Mouse (Mus musculus) heart, adult 2 months (tissue): ENCODE measurements around the gene Atxn2. TPM values are rescaled to one million over a fixed set of nuclear protein-coding genes. Genes with fewer than 3 reads are reported as not detected.
"Not testable (repeated sequence)": the region's sequence is repeated elsewhere in the genome, so short reads cannot be mapped to it uniquely, and the experiment has no call there.

Experiments used
- DNase-seq, 2 experiments: peaks; one replicate each; pipeline ENCODE4 v3.0.0; 2021
- H3K27ac ChIP-seq: fragments of 200-600 bp; 2 replicates; pipeline ENCODE4 v1.8.1; 2022
- H3K27me3 ChIP-seq: fragments of 200-500 bp; 2 replicates; pipeline ENCODE4 v1.6.1; 2012; ENCODE audit warnings: mild to moderate bottlenecking, low read length, inconsistent platforms, mixed read lengths; ENCODE audit not compliant: control insufficient read depth, insufficient read depth
- H3K36me3 ChIP-seq: fragments of 200-500 bp; 2 replicates; pipeline ENCODE4 v1.6.1; 2012; ENCODE audit warnings: low read length, inconsistent platforms; ENCODE audit not compliant: control insufficient read depth, insufficient read depth
- H3K4me1 ChIP-seq: fragments of 200-500 bp; 2 replicates; pipeline ENCODE4 v1.6.1; 2011; ENCODE audit warnings: low read length; ENCODE audit not compliant: control insufficient read depth, insufficient read depth
- H3K4me3 ChIP-seq: fragments of 200-600 bp; 2 replicates; pipeline ENCODE4 v1.8.1; 2022
- H3K79me2 ChIP-seq: fragments of 200-500 bp; replicated peaks from 2 replicates; pipeline ENCODE4 v1.6.1; 2012; ENCODE audit warnings: mild to moderate bottlenecking, inconsistent platforms, low read length, moderate library complexity, mixed read lengths; ENCODE audit not compliant: control insufficient read depth, insufficient read depth
- H3K9ac ChIP-seq: fragments of 200-500 bp; 2 replicates; pipeline ENCODE4 v1.6.1; 2012; ENCODE audit warnings: low read depth, mild to moderate bottlenecking, control low read depth, inconsistent platforms, low read length, mixed read lengths
- CTCF ChIP-seq: fragments of 200-600 bp; IDR thresholded peaks from 2 replicates; pipeline ENCODE4 v1.8.1; 2022; ENCODE audit warnings: antibody characterized with exemption, mild to moderate bottlenecking, moderate library complexity
- EP300 ChIP-seq: fragments of 200-500 bp; IDR thresholded peaks from 2 replicates; pipeline ENCODE4 v1.6.1; 2011; ENCODE audit warnings: low read depth, low read length, control low read depth; ENCODE audit not compliant: insufficient read depth
- POLR2A ChIP-seq: fragments of 200-500 bp; IDR thresholded peaks from 2 replicates; pipeline ENCODE4 v1.6.1; 2011; ENCODE audit warnings: mild to moderate bottlenecking, low read depth, low read length, control low read depth; ENCODE audit not compliant: insufficient read depth
- WGBS: fragments of 180-500 bp; shearing (Covaris S2); methylation state at CpG from one replicate; pipeline ENCODE4 v1.1.7; 2018; 5-methylcytosine and 5-hydroxymethylcytosine counted together
- intact Hi-C: fragments of 180-260 bp; cut with DNase I; formaldehyde crosslinking; loops from one replicate; pipeline ENCODE4 v1.15.1; 2025
- polyA plus RNA-seq: library from polyadenylated mRNA; depleted of rRNA; stranded (reverse); fragments of >200 nt; gene quantifications from 2 replicates; pipeline ENCODE4 v1.2.3, GENCODE M21; 2012
- total RNA-seq, 2 experiments: library from RNA; stranded (reverse); gene quantifications; 2 replicates each; pipeline ENCODE4 v1.2.3; 2021

Atxn2 gene
- total and polyA plus RNA-seq, 3 experiments, result 133 to 161 (median 155) TPM

DNA sequence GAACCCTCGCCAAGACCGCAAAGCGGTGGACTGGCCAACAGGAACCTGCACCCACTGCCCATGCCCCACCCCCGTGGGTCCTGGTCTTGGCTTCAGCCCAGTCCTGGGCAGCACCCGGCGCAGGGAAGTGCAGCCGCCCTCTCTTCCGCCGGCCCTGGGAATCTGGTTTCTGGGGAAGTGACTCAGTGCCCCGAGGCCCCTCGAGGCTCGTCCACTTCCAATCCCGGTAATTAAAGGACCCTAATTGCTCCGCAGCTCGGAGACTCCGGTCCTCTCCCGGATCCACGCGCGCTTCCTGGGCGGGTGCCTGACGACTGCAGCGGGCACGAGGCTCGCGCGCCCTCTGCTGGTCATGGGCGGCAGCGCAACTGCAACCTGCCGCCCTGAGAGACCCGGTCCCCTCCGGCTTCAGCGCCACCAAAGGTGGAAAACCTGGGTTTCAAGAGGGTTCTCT is 131.6 kb downstream of the Atxn2 start:
- no peaks in the 10 kb centered on the region for H3K79me2 ChIP-seq
- H3K36me3 ChIP-seq, result no peaks in the 10 kb centered on the region
- WGBS, result under 1% methylated on average over 33 of the region's 33 CpGs
- intact Hi-C loops, result loop anchor here (1.0 to 10.0 kb wide), 3 partner anchors 27 to 215 kb away; no protein-coding TSS in a partner anchor
- no peak; the same call in 1 of the 2 replicates for TF ChIP-seq CTCF
- TF ChIP-seq EP300, result 0 out of 2 replicates have a peak, but pooled peaks have one; percentile 74
- TF ChIP-seq POLR2A, result peak; percentile 38; the same call in 1 of the 2 replicates
- H3K4me1 ChIP-seq, result peaks cover 13% of the 10 kb centered on the region
- no peaks in the 10 kb centered on the region for H3K27me3 ChIP-seq
- H3K9ac ChIP-seq, result peak overlapping the region; percentile 8
- H3K4me3 ChIP-seq, result peak overlapping the region; percentile 56
- peak overlapping the region; percentile 52 for H3K27ac ChIP-seq
- peak; percentile 91 to 94 for DNase-seq

DNA sequence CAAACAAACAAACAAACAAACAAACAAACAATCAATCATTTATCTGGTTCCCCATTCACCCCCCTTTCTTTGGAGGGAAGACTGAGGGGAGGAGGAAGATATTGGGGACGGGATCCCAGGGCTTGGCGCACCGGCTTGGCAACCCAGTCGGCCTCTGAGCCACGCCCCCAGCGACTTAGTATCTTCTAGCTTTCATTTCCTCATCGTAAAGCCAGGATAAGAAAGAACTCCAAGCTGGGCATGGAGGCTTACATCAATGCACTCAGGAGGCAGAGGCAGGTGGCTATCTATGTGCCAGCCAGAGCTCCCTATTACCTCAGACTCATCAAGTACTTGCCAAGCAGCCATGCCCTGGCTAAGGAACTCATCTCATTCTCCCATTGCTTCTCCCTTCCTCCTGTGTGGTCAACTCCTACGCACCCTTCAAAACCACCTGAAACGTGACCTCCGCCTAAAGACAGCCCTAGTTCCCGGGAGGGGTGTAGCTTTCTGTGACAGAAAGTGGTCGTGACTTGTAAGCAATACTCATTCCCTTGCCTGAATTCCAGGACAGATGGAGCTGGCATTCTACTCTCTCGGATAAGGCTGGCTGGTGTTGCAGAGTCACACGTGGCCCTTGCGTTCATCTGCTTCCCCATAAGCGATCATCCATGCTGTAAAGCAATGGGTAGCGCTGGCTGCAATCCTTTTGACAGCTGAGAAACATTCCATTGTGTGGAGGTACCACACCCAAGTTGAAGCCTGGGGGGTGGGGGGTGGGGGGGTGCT is 132.2 kb downstream of the Atxn2 start:
- Histone ChIP-seq H3K27ac (peak overlapping the region; percentile 52), H3K9ac (no peak overlapping the region), H3K27me3 (no peaks in the 10 kb centered on the region), H3K79me2 (no peaks in the 10 kb centered on the region), H3K36me3 (no peaks in the 10 kb centered on the region), H3K4me1 (peaks cover 14% of the 10 kb centered on the region), H3K4me3 (peak overlapping the region; percentile 56)
- WGBS, result 10% methylated on average over 17 of the region's 17 CpGs
- TF ChIP-seq EP300, result no peak
- TF ChIP-seq POLR2A, result no peak
- TF ChIP-seq CTCF, result no peak
- intact Hi-C loops, result loop anchor here (5.0 to 10.0 kb wide), 2 partner anchors 49 to 216 kb away; no protein-coding TSS in a partner anchor
- peak in 1 of 2 experiments; percentile 51 for DNase-seq

GRCm38 (mm10) chr5:121845361-121845760 is 134.2 kb downstream of the Atxn2 start:
- Histone ChIP-seq H3K36me3 (no peaks in the 10 kb centered on the region), H3K79me2 (no peaks in the 10 kb centered on the region; the same call in 1 of the 2 replicates), H3K27me3 (no peaks in the 10 kb centered on the region), H3K9ac (no peak overlapping the region), H3K4me3 (no peak overlapping the region), H3K4me1 (peaks cover 17% of the 10 kb centered on the region), H3K27ac (no peak overlapping the region)
- TF ChIP-seq POLR2A (no peak), EP300 (no peak), CTCF (no peak)
- intact Hi-C loops, result loop anchor here (10.0 kb wide), 1 partner anchor 51 kb away; no protein-coding TSS in a partner anchor
- DNase-seq, result peak in 1 of 2 experiments; percentile 18
- 26% methylated on average over 4 of the region's 4 CpGs for WGBS

- no peak for TF ChIP-seq POLR2A
- TF ChIP-seq EP300, result no peak
- no peak for TF ChIP-seq CTCF
- intact Hi-C loops, result loop anchor here (10.0 kb wide), 1 partner anchor 52 kb away; no protein-coding TSS in a partner anchor
- 87% methylated on average over 11 of the region's 11 CpGs for WGBS
- Histone ChIP-seq H3K9ac (no peak overlapping the region), H3K27me3 (no peaks in the 10 kb centered on the region), H3K4me3 (no peak overlapping the region), H3K4me1 (peaks cover 19% of the 10 kb centered on the region), H3K36me3 (no peaks in the 10 kb centered on the region), H3K79me2 (no peaks in the 10 kb centered on the region; the same call in 1 of the 2 replicates), H3K27ac (no peak overlapping the region)
- DNase-seq, result no peak
Measured at GRCm38 (mm10) chr5:121846322-121846721, 135.2 kb downstream of the Atxn2 start.

DNA sequence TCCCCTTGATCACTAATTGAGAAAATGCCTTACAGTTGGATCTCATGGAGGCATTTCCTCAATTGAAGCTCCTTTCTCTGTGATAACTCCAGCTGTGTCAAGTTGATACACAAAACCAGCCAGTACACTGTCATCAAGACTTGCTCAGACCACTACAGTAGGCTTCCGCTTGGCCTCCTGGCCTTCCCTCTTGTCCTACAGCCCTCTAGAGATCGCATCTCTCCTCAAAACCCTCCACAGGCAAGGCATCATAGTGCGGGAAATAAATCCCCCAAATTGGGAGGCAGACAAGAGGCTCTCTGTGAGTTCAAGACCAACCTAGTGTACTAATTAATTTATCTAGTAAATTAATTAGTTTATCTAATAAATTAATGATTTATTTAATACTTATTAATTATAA is 136.1 kb downstream of the Atxn2 start:
- intact Hi-C loops, result loop anchor here (10.0 kb wide), 1 partner anchor 52 kb away; no protein-coding TSS in a partner anchor

GRCm38 (mm10) chr5:121848035-121848519 is 136.9 kb downstream of the Atxn2 start:
- TF ChIP-seq CTCF (peak; percentile 58), POLR2A (peak; percentile 55; the same call in 1 of the 2 replicates), EP300 (no peak)
- Histone ChIP-seq H3K36me3 (no peaks in the 10 kb centered on the region), H3K4me1 (peaks cover 15% of the 10 kb centered on the region), H3K27ac (peak overlapping the region; percentile 81), H3K9ac (peak overlapping the region; percentile 52), H3K79me2 (no peaks in the 10 kb centered on the region; the same call in 1 of the 2 replicates), H3K27me3 (no peaks in the 10 kb centered on the region), H3K4me3 (peak overlapping the region; percentile 81)
- intact Hi-C loops, result loop anchor here (10.0 kb wide), 1 partner anchor 53 kb away; no protein-coding TSS in a partner anchor
- peak; percentile 74 to 77 for DNase-seq
- WGBS, result under 1% methylated on average over 17 of the region's 17 CpGs

More for the DNA sequence above, 136.1 kb downstream of the Atxn2 start:
- not testable (repeated sequence) for H3K27ac ChIP-seq, H3K36me3 ChIP-seq, H3K9ac ChIP-seq, DNase-seq, H3K79me2 ChIP-seq, H3K4me3 ChIP-seq, H3K27me3 ChIP-seq
- 89% methylated on average over 3 of the region's 3 CpGs for WGBS
- peaks cover 18% of the 10 kb centered on the region for H3K4me1 ChIP-seq
